Mouse (Mus musculus): ENCODE results near the gene Rora.

GRCm38 (mm10) chr9:69086844-69087243 lies 433.3 kb downstream of the Rora start:
- TF ChIP-seq CEBPB (IDR thresholded peaks at IDR 0.05; ENCODE audit: low read depth): no peak
- no peak for TF ChIP-seq CTCF (IDR thresholded peaks at IDR 0.05; ENCODE audit: control insufficient read depth, insufficient read depth, insufficient read length)
- no peak for TF ChIP-seq MAX (IDR thresholded peaks at IDR 0.05)
- TF ChIP-seq USF1 (IDR thresholded peaks at IDR 0.05; ENCODE audit: low read depth): no peak
- no peak for TF ChIP-seq MYOG (IDR thresholded peaks at IDR 0.05; ENCODE audit: control insufficient read depth, extremely low read depth, insufficient read length)
- TF ChIP-seq FOSL1 (IDR thresholded peaks at IDR 0.05; ENCODE audit: insufficient read depth, low read length, poor library complexity, severe bottlenecking): no peak
- TF ChIP-seq MYOD1 (IDR thresholded peaks at IDR 0.05; ENCODE audit: control insufficient read depth, insufficient read length, low read depth): no peak
